Mouse (Mus musculus): Measurements from ENCODE around the gene Hist3h2ba.

The Hist3h2ba gene

DNA sequence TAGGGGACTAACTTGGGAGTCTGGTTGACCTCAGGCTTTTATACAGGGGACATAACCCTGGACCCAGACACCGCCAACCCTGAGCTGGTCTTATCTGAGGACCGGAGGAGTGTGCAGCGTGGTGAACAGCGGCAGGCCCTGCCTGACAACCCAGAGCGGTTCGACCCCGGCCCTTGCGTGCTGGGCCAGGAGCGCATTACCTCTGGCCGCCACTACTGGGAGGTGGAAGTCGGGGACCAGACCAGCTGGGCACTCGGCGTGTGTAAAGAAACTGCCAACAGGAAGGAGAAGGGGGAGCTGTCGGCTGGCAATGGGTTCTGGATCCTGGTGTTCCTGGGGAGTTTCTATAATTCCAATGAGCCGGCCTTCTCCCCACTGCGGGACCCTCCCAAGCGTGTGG lies 41.4 kb downstream of the Hist3h2ba start:
- no peak for DNase-seq

DNA sequence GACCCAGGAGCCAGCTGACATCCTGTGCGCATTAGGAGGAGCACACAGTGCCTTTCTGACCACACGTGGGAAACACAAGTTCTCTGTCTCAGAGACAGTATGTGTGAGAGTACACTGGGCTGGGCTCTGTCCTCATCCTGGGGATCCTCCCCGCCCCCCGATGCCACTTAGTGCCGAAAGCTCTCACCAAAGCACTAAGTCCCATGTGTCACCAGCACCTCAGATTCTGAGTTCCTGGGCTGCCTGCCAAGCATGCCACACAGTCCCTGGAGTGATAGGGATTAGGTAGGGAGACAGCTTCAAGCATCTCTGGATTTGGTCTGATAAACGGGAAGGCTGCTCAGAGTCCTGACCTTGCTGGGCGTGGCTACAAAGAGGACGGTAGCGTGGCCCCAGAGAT lies 42.1 kb downstream of the Hist3h2ba start:
- no peak for DNase-seq

- DNase-seq, result no peak
These were observed 43.2 kb downstream of the Hist3h2ba start for GRCm38 (mm10) chr11:58991911-58992310.

DNA sequence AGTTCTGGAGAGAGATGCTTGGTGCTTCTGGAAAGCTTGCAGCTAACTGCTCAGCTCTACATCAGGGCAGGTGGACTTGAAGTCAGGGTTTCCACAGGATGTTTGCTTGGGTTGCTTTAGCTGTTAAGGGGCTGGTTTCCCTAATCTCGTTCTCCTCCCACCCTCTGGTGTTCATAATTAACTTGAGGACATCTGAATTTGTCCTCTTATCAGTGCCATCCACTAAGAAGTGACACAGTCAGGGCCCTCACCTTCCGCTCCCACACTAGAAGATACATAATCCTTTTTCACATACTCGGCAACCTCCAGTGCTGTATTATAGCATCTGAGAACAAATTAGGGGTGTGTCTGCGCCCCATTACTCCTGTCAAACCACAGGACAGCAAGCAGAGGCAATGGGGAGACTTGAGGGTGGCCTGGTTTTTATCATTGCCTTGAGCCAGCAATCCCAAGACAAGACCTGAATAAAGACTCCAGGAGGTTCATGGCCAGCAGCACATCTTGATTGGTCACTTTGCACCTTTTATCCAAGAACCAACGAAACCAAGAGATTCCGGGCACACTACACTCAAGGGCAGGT lies 44.5 kb downstream of the Hist3h2ba start:
- no peak for DNase-seq

DNA sequence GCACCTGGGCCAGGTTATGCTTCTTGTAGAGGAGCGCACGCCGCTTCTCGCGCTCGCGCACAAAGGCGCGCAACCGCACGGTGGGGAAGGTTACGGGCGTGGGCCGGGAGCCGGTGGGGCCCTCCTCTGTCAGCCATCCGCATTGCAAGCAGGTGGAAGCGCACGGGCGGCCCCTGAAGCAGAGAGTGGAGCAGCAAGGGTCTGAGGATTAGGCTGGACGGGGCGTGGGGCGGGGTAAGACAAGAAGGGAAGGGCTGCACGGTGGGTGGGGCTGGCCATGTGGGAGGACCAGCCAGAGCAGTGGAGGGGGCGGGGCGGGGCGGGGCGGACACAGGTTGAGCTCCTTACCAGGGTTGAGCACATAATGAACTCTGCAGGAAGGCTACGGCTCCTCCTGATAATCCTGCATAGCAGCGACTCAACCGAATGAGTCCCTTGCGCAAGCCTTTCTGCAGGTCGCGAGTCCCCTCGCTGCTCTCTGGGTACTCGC lies 45.7 kb downstream of the Hist3h2ba start:
- peak; percentile 47 to 50 for DNase-seq

DNA sequence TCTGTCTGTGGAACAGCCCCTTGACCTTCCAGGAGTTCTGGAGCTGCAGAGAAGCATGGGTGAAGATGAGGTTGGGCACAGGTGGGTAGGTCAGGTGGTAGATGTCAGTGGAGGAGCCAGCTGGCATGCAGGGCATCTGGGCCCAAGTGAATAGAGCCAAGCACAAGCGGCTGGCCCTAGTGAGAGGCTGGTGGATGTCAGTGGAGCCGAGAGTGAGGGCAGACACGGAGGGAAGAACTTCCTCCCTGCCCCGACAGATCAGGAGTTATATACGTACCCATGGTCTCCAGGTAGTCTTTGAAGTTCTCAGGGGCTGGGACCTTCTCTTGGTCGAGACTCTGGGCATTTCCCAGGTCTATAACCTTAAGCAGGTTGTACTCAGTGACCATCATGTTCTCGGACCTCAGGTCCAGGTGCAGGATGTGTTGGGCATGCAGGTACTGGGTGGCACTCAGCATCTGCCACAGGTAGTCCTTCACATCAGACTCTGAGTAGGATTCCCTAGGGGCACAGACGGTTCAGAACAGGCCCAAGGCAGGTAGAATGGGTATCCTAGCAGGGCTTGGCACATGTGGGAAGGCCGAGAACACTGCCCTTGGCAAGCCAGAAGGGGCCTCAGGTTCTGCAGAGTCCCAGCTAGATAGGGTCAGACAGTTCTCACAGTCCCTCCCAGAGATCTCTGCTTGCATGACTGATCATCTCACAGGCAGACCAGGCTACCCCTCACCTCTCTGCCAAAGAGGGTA lies 46.5 kb downstream of the Hist3h2ba start:
- DNase-seq, result no peak

GRCm38 (mm10) chr11:58995807-58996370 lies 47.2 kb downstream of the Hist3h2ba start:
- DNase-seq, result no peak

DNA sequence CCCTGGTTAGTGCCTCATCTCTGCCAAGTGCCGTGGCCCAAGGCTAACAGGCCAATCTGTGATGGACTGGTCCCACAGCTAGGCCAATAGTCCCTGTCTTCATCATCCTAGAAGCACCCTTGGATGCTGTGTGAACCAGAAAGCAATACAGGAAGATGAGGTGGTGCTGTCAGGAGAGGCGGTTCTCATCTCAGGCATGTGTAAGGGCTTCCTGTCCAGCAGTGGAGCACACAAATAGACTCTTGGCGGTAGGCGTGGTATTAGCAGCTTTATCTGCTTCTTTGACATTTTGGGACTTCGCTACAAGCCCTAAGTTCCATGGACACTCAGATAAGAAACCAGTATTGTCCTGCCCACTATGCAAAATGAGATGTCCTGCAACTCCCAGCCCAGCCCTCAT lies 48.8 kb downstream of the Hist3h2ba start:
- DNase-seq, result no peak
